Mouse (Mus musculus) spleen, adult 12 weeks (tissue): Measurements from ENCODE around the gene Aldh1a3.

ENCODE experiments used
- DNase-seq: peaks from one replicate; pipeline ENCODE4 v3.0.0; 2022; ENCODE audit warnings: low spot score

Gene Aldh1a3

GRCm38 (mm10) chr7:66369934-66370445 is 57.3 kb downstream of the Aldh1a3 start:
- DNase-seq, result no peak

- no peak for DNase-seq
These were observed 58.0 kb downstream of the Aldh1a3 start for GRCm38 (mm10) chr7:66369071-66369933.

- no peak for DNase-seq
These were observed 61.4 kb downstream of the Aldh1a3 start, which contains the start of gene Gm10974 for GRCm38 (mm10) chr7:66365904-66366303. Gm10974 (plus strand) TSS chr7:66365905.

GRCm38 (mm10) chr7:66365411-66365810 is 61.9 kb downstream of the Aldh1a3 start:
- no peak for DNase-seq

- no peak for DNase-seq
These were observed 62.8 kb downstream of the Aldh1a3 start for GRCm38 (mm10) chr7:66364491-66364890.

DNA sequence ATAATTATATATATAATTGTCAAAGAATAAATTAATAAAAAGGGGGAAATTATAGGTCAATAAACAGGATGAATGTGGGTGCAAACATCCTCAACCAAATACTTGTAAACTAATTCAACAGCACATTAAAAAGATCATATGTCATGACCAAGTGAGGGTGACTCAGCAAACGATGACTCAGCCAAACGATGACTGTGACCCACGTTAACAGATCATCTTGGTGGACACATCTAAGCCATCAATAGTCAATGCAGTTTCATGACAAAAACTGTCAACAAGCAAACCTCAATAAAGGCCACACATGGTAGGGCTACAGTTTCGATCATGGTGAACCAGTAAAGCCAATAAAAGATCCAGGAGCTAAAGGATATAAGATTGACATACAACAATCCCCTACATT is 68.3 kb downstream of the Aldh1a3 start:
- no peak for DNase-seq

- DNase-seq, result no peak
These were observed 68.9 kb downstream of the Aldh1a3 start for GRCm38 (mm10) chr7:66358461-66358860.

- no peak for DNase-seq
These were observed 71.4 kb downstream of the Aldh1a3 start for GRCm38 (mm10) chr7:66355791-66356522.

GRCm38 (mm10) chr7:66354911-66355310 is 72.4 kb downstream of the Aldh1a3 start:
- DNase-seq, result no peak

GRCm38 (mm10) chr7:66351074-66351473 is 76.2 kb downstream of the Aldh1a3 start:
- no peak for DNase-seq

- no peak for DNase-seq
These were observed 77.6 kb downstream of the Aldh1a3 start for GRCm38 (mm10) chr7:66349670-66350069.

DNA sequence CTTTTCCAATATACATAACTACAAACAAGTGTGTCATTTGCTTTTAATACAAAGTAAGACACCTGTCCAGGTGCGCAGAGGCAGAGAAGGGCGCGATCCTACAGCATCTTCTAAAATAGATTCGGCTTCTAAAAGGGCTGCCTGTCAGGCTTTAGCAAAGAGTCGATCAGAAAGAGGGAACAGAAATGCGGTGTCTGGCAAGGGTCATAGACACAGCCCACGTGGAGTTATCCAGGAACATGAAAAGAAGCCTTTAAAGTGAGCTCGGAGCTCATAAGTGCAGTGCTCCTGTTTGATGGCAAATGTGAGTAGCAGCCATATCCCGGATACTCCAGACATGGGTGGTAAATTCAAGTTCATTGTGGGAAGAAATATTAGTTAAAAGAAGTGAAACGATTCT is 78.7 kb downstream of the Aldh1a3 start:
- DNase-seq, result no peak

DNA sequence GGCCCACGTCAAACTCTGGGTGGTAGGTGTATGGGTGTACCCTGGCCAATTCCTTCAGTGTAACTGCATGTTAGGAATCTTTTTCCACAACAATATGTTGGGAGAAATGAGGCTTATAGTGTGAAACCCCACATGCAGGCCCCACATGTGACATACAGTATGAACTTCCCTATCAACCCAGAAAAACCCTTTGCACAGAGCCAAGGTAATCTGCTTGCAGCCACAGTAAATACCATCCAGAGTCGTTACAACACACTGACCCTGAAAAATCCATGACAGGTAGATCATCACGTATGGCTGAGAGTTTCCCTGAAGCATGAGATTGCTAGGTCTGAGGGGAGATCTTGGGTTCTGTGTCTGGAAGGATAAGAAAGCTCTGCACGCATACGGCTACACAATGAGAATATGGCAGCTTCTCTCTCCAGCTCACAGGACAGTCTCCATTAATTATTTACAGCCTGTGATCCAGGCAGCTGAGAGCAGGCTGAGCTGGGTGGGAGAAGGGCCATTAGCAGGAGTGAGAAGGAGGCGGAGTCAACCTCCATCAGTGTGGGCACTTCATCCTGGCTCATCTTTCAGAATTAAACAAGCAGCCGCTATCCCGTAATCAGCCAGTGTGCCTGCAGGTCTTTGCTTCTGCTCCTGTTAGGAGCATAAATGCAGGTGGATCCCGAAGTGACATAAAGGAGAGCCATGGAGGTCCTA is 80.2 kb downstream of the Aldh1a3 start:
- no peak for DNase-seq

DNA sequence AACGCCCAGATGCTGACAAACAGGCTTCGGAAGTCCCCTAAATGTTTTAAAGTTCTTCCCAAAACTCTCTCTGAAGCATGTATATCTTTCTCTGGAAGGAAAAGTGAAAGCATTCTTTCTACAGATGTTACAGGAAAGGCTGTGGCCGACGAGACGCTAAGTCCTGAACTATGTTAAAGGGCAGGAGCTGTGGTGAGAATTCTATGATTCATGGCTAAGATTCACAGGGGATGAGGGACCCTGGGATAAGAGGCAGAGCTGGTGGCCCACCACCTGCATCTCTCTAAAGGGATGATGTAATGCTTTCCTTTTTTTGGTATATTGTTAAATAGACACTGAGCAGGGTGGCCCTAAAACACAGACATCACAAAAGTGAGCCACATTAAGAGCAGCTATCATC is 84.0 kb downstream of the Aldh1a3 start:
- no peak for DNase-seq

- DNase-seq, result no peak
These were observed 84.5 kb downstream of the Aldh1a3 start for GRCm38 (mm10) chr7:66342831-66343230.

- DNase-seq, result no peak
These were observed 85.0 kb downstream of the Aldh1a3 start for GRCm38 (mm10) chr7:66342323-66342722.
